ENCODE assay signal across 9 mouse cellular contexts in the genomic region with DNA sequence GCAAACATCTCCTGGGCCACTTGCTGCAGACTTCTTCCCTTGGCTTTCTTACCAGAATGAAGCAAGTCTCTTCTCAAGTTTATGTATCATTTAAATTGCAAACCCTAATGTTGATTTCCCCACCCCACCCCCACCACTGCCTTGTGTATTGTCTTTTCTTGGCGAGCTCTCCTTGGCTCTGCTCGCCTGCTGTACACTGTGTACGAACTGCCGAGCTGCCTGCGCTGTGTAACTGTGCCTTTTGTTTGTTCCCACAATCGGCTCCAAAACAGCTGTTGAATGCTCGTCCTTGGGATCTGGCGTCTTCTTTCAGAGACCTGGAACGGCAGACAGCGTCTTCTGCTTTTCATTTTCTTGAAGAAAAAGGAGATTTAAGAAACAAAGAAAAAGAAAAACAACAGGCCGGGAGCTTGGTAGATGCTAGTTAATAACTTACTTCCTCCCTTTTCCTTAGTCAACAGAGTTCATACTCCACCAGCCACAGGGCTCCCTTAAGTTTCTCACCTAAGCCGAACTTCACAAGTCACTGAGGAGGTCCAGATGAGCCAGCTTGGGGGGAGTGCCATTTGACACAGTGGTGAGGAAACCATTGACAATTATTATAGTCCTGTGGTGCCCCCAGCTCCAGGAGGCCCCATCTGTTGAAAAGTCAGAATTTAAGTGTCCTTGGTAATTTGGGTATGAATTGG. TPM values are rescaled to one million over a fixed set of nuclear protein-coding genes. Genes with fewer than 3 reads are reported as not detected.
DNase-seq lines count a peak whose midpoint lies in the region; ATAC-seq and TF ChIP-seq lines count a peak whose summit lies in the region.
"Had no signal": no experiment of that assay in that cellular context is flagged by ENCODE, and none has a peak within 500 bp of the region (broad histone marks: within the 10 kb centered on the region; RNA-seq: fewer than 3 reads in every experiment).

No protein-coding gene starts in this region.

- TF ChIP-seq CTCF in lung, embryonic 14.5 days (IDR thresholded peaks at IDR 0.05; ENCODE audit: low read depth), result no peak
- TF ChIP-seq CTCF in lung, adult 2 months (IDR thresholded peaks at IDR 0.05; ENCODE audit: insufficient read depth, low read length), result no peak
- no peak for TF ChIP-seq CTCF in gastrocnemius, adult 2 months (IDR thresholded peaks at IDR 0.05)
- no peak for TF ChIP-seq CTCF in intestine, postnatal 0 days (IDR thresholded peaks at IDR 0.05; ENCODE audit: low read depth)
- no peak for TF ChIP-seq CTCF in liver, postnatal 0 days (IDR thresholded peaks at IDR 0.05; ENCODE audit: low read depth)

- no peaks in the 10 kb centered on the region for H3K9me3 ChIP-seq in lung, embryonic 14.5 days (ENCODE audit: low read depth, low read length)
- no peaks in the 10 kb centered on the region for H3K9me3 ChIP-seq in intestine, postnatal 0 days (ENCODE audit: control insufficient read depth)
- H3K9me3 ChIP-seq in limb, embryonic 14.5 days (ENCODE audit: control insufficient read depth, low read length), result no peaks in the 10 kb centered on the region
- H3K9me3 ChIP-seq in stomach, embryonic 16.5 days (replicated peaks; ENCODE audit: control insufficient read depth, low read length), result no peaks in the 10 kb centered on the region
- no peaks in the 10 kb centered on the region for H3K9me3 ChIP-seq in liver, postnatal 0 days (ENCODE audit: low read length)

- no peak overlapping the region for H3K9ac ChIP-seq in lung, embryonic 14.5 days
- H3K9ac ChIP-seq in intestine, postnatal 0 days (ENCODE audit: low read depth, low read length), result no peak overlapping the region
- H3K9ac ChIP-seq in limb, embryonic 14.5 days (ENCODE audit: low read depth, low read length, severe bottlenecking), result no peak overlapping the region
- H3K9ac ChIP-seq in stomach, embryonic 16.5 days (ENCODE audit: low read length), result peak overlapping the region; percentile 26; the same call in 1 of the 2 replicates
- no peak overlapping the region for H3K9ac ChIP-seq in liver, postnatal 0 days (replicated peaks)

- WGBS in lung, embryonic 14.5 days, result 22% methylated on average over 12 of the region's 12 CpGs
- WGBS in lung, adult 2 months, result 51% methylated on average over 12 of the region's 12 CpGs
- WGBS in intestine, postnatal 0 days, result 28% methylated on average over 12 of the region's 12 CpGs
- WGBS in limb, embryonic 14.5 days, result 25% methylated on average over 12 of the region's 12 CpGs
- 27% methylated on average over 12 of the region's 12 CpGs for WGBS in stomach, embryonic 16.5 days
- 52% methylated on average over 12 of the region's 12 CpGs for WGBS in liver, postnatal 0 days (ENCODE audit: insufficient replicate concordance)

- no peaks in the 10 kb centered on the region for H3K27me3 ChIP-seq in lung, embryonic 14.5 days (ENCODE audit: insufficient read depth, low read length)
- H3K27me3 ChIP-seq in intestine, postnatal 0 days (replicated peaks; ENCODE audit: control insufficient read depth, insufficient read depth, low read length), result no peaks in the 10 kb centered on the region
- H3K27me3 ChIP-seq in limb, embryonic 14.5 days (ENCODE audit: control insufficient read depth, insufficient read depth, low read length), result no peaks in the 10 kb centered on the region
- peaks cover 9% of the 10 kb centered on the region; the same call in 1 of the 2 replicates for H3K27me3 ChIP-seq in stomach, embryonic 16.5 days (ENCODE audit: control insufficient read depth, insufficient read depth, low read length)
- H3K27me3 ChIP-seq in liver, postnatal 0 days (ENCODE audit: insufficient read depth, low read length), result peaks cover 10% of the 10 kb centered on the region; the same call in 1 of the 2 replicates

- H3K27ac ChIP-seq in lung, embryonic 14.5 days (ENCODE audit: low read depth), result no peak overlapping the region
- peak overlapping the region; percentile 40 for H3K27ac ChIP-seq in gastrocnemius, adult 2 months
- no peak overlapping the region for H3K27ac ChIP-seq in intestine, postnatal 0 days (ENCODE audit: low read depth, low read length)
- H3K27ac ChIP-seq in limb, embryonic 14.5 days (replicated peaks; ENCODE audit: low read depth, low read length), result 0 out of 2 replicates have a peak overlapping the region, but pooled peaks have one; percentile 19
- peak overlapping the region; percentile 33; the same call in 1 of the 2 replicates for H3K27ac ChIP-seq in stomach, embryonic 16.5 days (ENCODE audit: low read length)
- no peak overlapping the region for H3K27ac ChIP-seq in liver, postnatal 0 days (ENCODE audit: low read depth)
- H3K27ac ChIP-seq: macrophage had no signal

- H3K36me3 ChIP-seq in lung, embryonic 14.5 days (ENCODE audit: insufficient read depth), result no peaks in the 10 kb centered on the region
- H3K36me3 ChIP-seq in intestine, postnatal 0 days (ENCODE audit: control insufficient read depth, insufficient read depth), result no peaks in the 10 kb centered on the region
- H3K36me3 ChIP-seq in limb, embryonic 14.5 days (ENCODE audit: control insufficient read depth, insufficient read depth, low read length), result no peaks in the 10 kb centered on the region
- H3K36me3 ChIP-seq in stomach, embryonic 16.5 days (ENCODE audit: control insufficient read depth, insufficient read depth, low read length), result no peaks in the 10 kb centered on the region
- no peaks in the 10 kb centered on the region for H3K36me3 ChIP-seq in liver, postnatal 0 days (replicated peaks; ENCODE audit: insufficient read depth, low read length)

- TF ChIP-seq EP300 in liver, postnatal 0 days (IDR thresholded peaks at IDR 0.05; ENCODE audit: low read depth), result no peak

- ATAC-seq in lung, embryonic 14.5 days (ENCODE audit: insufficient read depth), result peak; percentile 73; the same call in 1 of the 2 replicates
- ATAC-seq in intestine, postnatal 0 days, result no peak
- no peak for ATAC-seq in limb, embryonic 14.5 days (ENCODE audit: low FRiP score, low read depth)
- no peak; the same call in 1 of the 2 replicates for ATAC-seq in stomach, embryonic 16.5 days (ENCODE audit: insufficient read depth, low FRiP score)
- no peak for ATAC-seq in liver, postnatal 0 days

- DNase-seq in lung, embryonic 14.5 days, result peak; percentile 38
- no peak for DNase-seq in lung, adult 2 months
- peak; percentile 22 for DNase-seq in gastrocnemius, adult 2 months
- DNase-seq in limb, embryonic 14.5 days (ENCODE audit: low spot score), result peak; percentile 4
- DNase-seq in liver, postnatal 0 days, result no peak
- DNase-seq in thymus, adult 18-20 months, result no peak

- H3K4me2 ChIP-seq in lung, embryonic 14.5 days, result peak overlapping the region; percentile 20; the same call in 1 of the 2 replicates
- peak overlapping the region; percentile 48 for H3K4me2 ChIP-seq in intestine, postnatal 0 days (replicated peaks; ENCODE audit: low read depth)
- H3K4me2 ChIP-seq in limb, embryonic 14.5 days (replicated peaks; ENCODE audit: low read depth, low read length, severe bottlenecking), result no peak overlapping the region
- H3K4me2 ChIP-seq in stomach, embryonic 16.5 days (ENCODE audit: low read depth, low read length), result peak overlapping the region; percentile 32; the same call in 1 of the 2 replicates
- H3K4me2 ChIP-seq in liver, postnatal 0 days (ENCODE audit: low read depth, low read length), result no peak overlapping the region

- H3K4me1 ChIP-seq in lung, embryonic 14.5 days (ENCODE audit: insufficient read depth), result no peaks in the 10 kb centered on the region
- H3K4me1 ChIP-seq in lung, adult 2 months (ENCODE audit: control insufficient read depth, insufficient read depth, low read length), result no peaks in the 10 kb centered on the region
- no peaks in the 10 kb centered on the region for H3K4me1 ChIP-seq in intestine, postnatal 0 days (replicated peaks; ENCODE audit: control insufficient read depth, insufficient read depth, low read length)
- no peaks in the 10 kb centered on the region for H3K4me1 ChIP-seq in limb, embryonic 14.5 days (ENCODE audit: control insufficient read depth, insufficient read depth, low read length)
- no peaks in the 10 kb centered on the region for H3K4me1 ChIP-seq in stomach, embryonic 16.5 days (ENCODE audit: control insufficient read depth, insufficient read depth, low read length)
- no peaks in the 10 kb centered on the region for H3K4me1 ChIP-seq in liver, postnatal 0 days (ENCODE audit: insufficient read depth)

- intact Hi-C loops in gastrocnemius, adult 2 months (cut with DNase I), result no loop called here

- H3K4me3 ChIP-seq in lung, embryonic 14.5 days (ENCODE audit: low read depth, low read length), result no peak overlapping the region
- no peak overlapping the region for H3K4me3 ChIP-seq in lung, adult 2 months (replicated peaks; ENCODE audit: extremely low read depth, low read depth, low read length)
- peak overlapping the region; percentile 29 for H3K4me3 ChIP-seq in gastrocnemius, adult 2 months
- H3K4me3 ChIP-seq in intestine, postnatal 0 days (ENCODE audit: low read depth, low read length), result no peak overlapping the region
- H3K4me3 ChIP-seq in limb, embryonic 14.5 days (replicated peaks; ENCODE audit: low read length), result no peak overlapping the region
- H3K4me3 ChIP-seq in stomach, embryonic 16.5 days (replicated peaks; ENCODE audit: low read length), result 0 out of 2 replicates have a peak overlapping the region, but pooled peaks have one; percentile 6
- no peak overlapping the region for H3K4me3 ChIP-seq in liver, postnatal 0 days (ENCODE audit: low read depth, low read length)

- TF ChIP-seq POLR2A in lung, adult 2 months (IDR thresholded peaks at IDR 0.05; ENCODE audit: borderline replicate concordance, extremely low read depth, low read depth, low read length), result no peak
- no peak for TF ChIP-seq POLR2A in limb, embryonic 14.5 days (IDR thresholded peaks at IDR 0.05; ENCODE audit: borderline replicate concordance, extremely low read depth, insufficient read depth, insufficient read length)

RNA-seq across cellular contexts. Expression of gene AU015836, which starts 44.2 kb away (rescaled TPM):
- polyA plus RNA-seq in lung, embryonic 14.5 days (2014; fragmentation: Nextera tagmentation; extraction: Ambion mirVana), result not detected in 2 replicates
- polyA plus RNA-seq in lung, adult 2 months (2012; rRNA removed), result 0.05 and 0.06 TPM in 2 replicates
- not detected for total RNA-seq in gastrocnemius, adult 2 months (2021)
- 0.18 and 0.30 TPM in 2 replicates for polyA plus RNA-seq in intestine, postnatal 0 days (2015; fragmentation: Nextera tagmentation; extraction: Ambion mirVana)
- 0.32 and 0.33 TPM in 2 replicates for polyA plus RNA-seq in limb, embryonic 14.5 days (2012; rRNA removed)
- polyA plus RNA-seq in limb, embryonic 14.5 days (2014; fragmentation: Nextera tagmentation; extraction: Ambion mirVana), result 0.19 and 0.23 TPM in 2 replicates
- 0.17 and 0.35 TPM in 2 replicates for polyA plus RNA-seq in stomach, embryonic 16.5 days (2015; fragmentation: Nextera tagmentation; extraction: Ambion mirVana)
- 0.06 TPM in 1 of 2 replicates, not detected in the other for polyA plus RNA-seq in liver, postnatal 0 days (2015; fragmentation: Nextera tagmentation; extraction: Ambion mirVana)
- polyA plus RNA-seq: macrophage had no signal

Comparison
In these comparisons a context has a peak if more than half of its experiments do, and no peak if none do; other contexts are left out.
1. DNase-seq: peak in lung, embryonic 14.5 days (single experiment), gastrocnemius, adult 2 months (single experiment) and limb, embryonic 14.5 days (single experiment); none in lung, adult 2 months (single experiment), liver, postnatal 0 days (single experiment) and thymus, adult 18-20 months (0 of 2).
2. H3K27ac ChIP-seq: peak in gastrocnemius, adult 2 months (single experiment), limb, embryonic 14.5 days (single experiment) and stomach, embryonic 16.5 days (single experiment); none in lung, embryonic 14.5 days (single experiment), intestine, postnatal 0 days (single experiment) and liver, postnatal 0 days (single experiment).
3. H3K4me2 ChIP-seq: peak in lung, embryonic 14.5 days (single experiment), intestine, postnatal 0 days (single experiment) and stomach, embryonic 16.5 days (single experiment); none in limb, embryonic 14.5 days (single experiment) and liver, postnatal 0 days (single experiment).
4. H3K4me3 ChIP-seq: peak in gastrocnemius, adult 2 months (single experiment) and stomach, embryonic 16.5 days (single experiment); none in lung, embryonic 14.5 days (single experiment), lung, adult 2 months (single experiment), intestine, postnatal 0 days (single experiment), limb, embryonic 14.5 days (single experiment) and liver, postnatal 0 days (single experiment).